Mouse (Mus musculus): ENCODE results near the gene Pak6. TPM values are rescaled to one million over a fixed set of nuclear protein-coding genes. Genes with fewer than 3 reads are reported as not detected.

Pak6 gene
- total RNA-seq, 2 experiments from 2014 or later, result 0.77 TPM; not detected in 1

- ATAC-seq (replicated peaks; ENCODE audit: low FRiP score, poor library complexity, severe bottlenecking), result no peak
Observed at GRCm38 (mm10) chr2:118663804-118664766, 982 bp downstream of the Pak6 start.

- no peak for ATAC-seq (replicated peaks; ENCODE audit: low FRiP score, poor library complexity, severe bottlenecking)
Observed at GRCm38 (mm10) chr2:118664975-118665516, 1.9 kb downstream of the Pak6 start.

GRCm38 (mm10) chr2:118665616-118666015, 2.5 kb downstream of the Pak6 start:
- no peak for ATAC-seq (replicated peaks; ENCODE audit: low FRiP score, poor library complexity, severe bottlenecking)

GRCm38 (mm10) chr2:118667181-118667580, 4.1 kb downstream of the Pak6 start:
- no peak for ATAC-seq (replicated peaks; ENCODE audit: low FRiP score, poor library complexity, severe bottlenecking)

GRCm38 (mm10) chr2:118669245-118669644, 6.1 kb downstream of the Pak6 start:
- no peak for ATAC-seq (replicated peaks; ENCODE audit: low FRiP score, poor library complexity, severe bottlenecking)

GRCm38 (mm10) chr2:118669785-118670184, 6.7 kb downstream of the Pak6 start:
- no peak for ATAC-seq (replicated peaks; ENCODE audit: low FRiP score, poor library complexity, severe bottlenecking)

GRCm38 (mm10) chr2:118671728-118672127, 8.6 kb downstream of the Pak6 start:
- no peak for ATAC-seq (replicated peaks; ENCODE audit: low FRiP score, poor library complexity, severe bottlenecking)

- ATAC-seq (replicated peaks; ENCODE audit: low FRiP score, poor library complexity, severe bottlenecking), result no peak
Observed at GRCm38 (mm10) chr2:118673686-118674465, 10.8 kb downstream of the Pak6 start.

- no peak for ATAC-seq (replicated peaks; ENCODE audit: low FRiP score, poor library complexity, severe bottlenecking)
Observed at GRCm38 (mm10) chr2:118674500-118674899, 11.4 kb downstream of the Pak6 start.

GRCm38 (mm10) chr2:118676839-118677741, 14.0 kb downstream of the Pak6 start:
- ATAC-seq (replicated peaks; ENCODE audit: low FRiP score, poor library complexity, severe bottlenecking), result no peak

- no peak for ATAC-seq (replicated peaks; ENCODE audit: low FRiP score, poor library complexity, severe bottlenecking)
Observed at GRCm38 (mm10) chr2:118677817-118678216, 14.7 kb downstream of the Pak6 start.

GRCm38 (mm10) chr2:118679577-118679976, 16.5 kb downstream of the Pak6 start:
- ATAC-seq (replicated peaks; ENCODE audit: low FRiP score, poor library complexity, severe bottlenecking), result no peak

- no peak for ATAC-seq (replicated peaks; ENCODE audit: low FRiP score, poor library complexity, severe bottlenecking)
Observed at GRCm38 (mm10) chr2:118680926-118681325, 17.8 kb downstream of the Pak6 start.

GRCm38 (mm10) chr2:118682544-118683260, 19.6 kb downstream of the Pak6 start:
- no peak for ATAC-seq (replicated peaks; ENCODE audit: low FRiP score, poor library complexity, severe bottlenecking)

GRCm38 (mm10) chr2:118685088-118685487, 22.0 kb downstream of the Pak6 start:
- ATAC-seq (replicated peaks; ENCODE audit: low FRiP score, poor library complexity, severe bottlenecking), result no peak

GRCm38 (mm10) chr2:118686693-118687092, 23.6 kb downstream of the Pak6 start:
- ATAC-seq (replicated peaks; ENCODE audit: low FRiP score, poor library complexity, severe bottlenecking), result no peak

- ATAC-seq (replicated peaks; ENCODE audit: low FRiP score, poor library complexity, severe bottlenecking), result no peak
Observed at GRCm38 (mm10) chr2:118687791-118688190, 24.7 kb downstream of the Pak6 start.

- no peak for ATAC-seq (replicated peaks; ENCODE audit: low FRiP score, poor library complexity, severe bottlenecking)
Observed at GRCm38 (mm10) chr2:118689875-118690274, 26.8 kb downstream of the Pak6 start.

All from erythroblast, adult 5-6 weeks (primary cell).